9 mouse cellular contexts compared by ENCODE assay signal in the genomic region with DNA sequence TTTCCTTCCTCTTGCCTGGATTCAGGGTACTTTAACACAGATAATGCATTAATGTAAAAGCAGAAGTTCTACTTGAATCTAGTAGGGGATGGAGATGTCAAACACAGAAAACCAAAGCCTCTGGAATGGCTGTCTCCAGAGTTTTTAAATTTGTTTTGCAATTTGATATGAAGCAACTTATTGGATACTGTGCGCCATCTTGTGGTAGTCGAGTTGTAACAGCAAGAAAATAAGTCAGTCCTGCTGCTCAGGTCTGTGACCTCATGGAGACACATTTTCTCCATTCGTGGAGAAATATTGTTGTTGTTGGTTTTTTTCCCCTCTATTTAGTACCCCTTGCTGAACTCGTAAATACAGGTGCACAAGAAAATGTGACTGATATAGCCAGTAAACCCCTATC. TPM values are rescaled to one million over a fixed set of nuclear protein-coding genes. Genes with fewer than 3 reads are reported as not detected.
DNase-seq lines count a peak whose midpoint lies in the region; ATAC-seq lines count a peak whose summit lies in the region.
"Had no signal": no experiment of that assay in that cellular context is flagged by ENCODE, and none has a peak within 500 bp of the region (broad histone marks: within the 10 kb centered on the region; RNA-seq: fewer than 3 reads in every experiment).

No protein-coding gene starts in this region.

- no peak; the same call in 1 of the 2 replicates for ATAC-seq in frontal cortex, adult (ENCODE audit: low TSS enrichment)
- no peak for ATAC-seq in midbrain, embryonic 14.5 days (ENCODE audit: low FRiP score, low TSS enrichment)
- ATAC-seq in activated CD4-positive, CD25-positive, alpha-beta regulatory T cell, adult 4 months = peak; percentile 64
- no peak for ATAC-seq in embryonic facial prominence, embryonic 14.5 days (ENCODE audit: low read depth)

- H3K4me1 ChIP-seq in midbrain, embryonic 14.5 days (ENCODE audit: control insufficient read depth, insufficient read depth, low read length) = no peaks in the 10 kb centered on the region
- H3K4me1 ChIP-seq in midbrain, embryonic 10.5 days = no peaks in the 10 kb centered on the region
- H3K4me1 ChIP-seq in embryonic facial prominence, embryonic 14.5 days (ENCODE audit: control insufficient read depth, insufficient read depth, low read length) = no peaks in the 10 kb centered on the region
- no peaks in the 10 kb centered on the region for H3K4me1 ChIP-seq in limb, embryonic 10.5 days

- no peak overlapping the region for H3K9ac ChIP-seq in midbrain, embryonic 14.5 days (replicated peaks; ENCODE audit: low read length)
- no peak overlapping the region for H3K9ac ChIP-seq in embryonic facial prominence, embryonic 14.5 days (ENCODE audit: low read depth, low read length)

- H3K27me3 ChIP-seq in midbrain, embryonic 14.5 days (ENCODE audit: control insufficient read depth, insufficient read depth, low read length) = no peaks in the 10 kb centered on the region
- H3K27me3 ChIP-seq in midbrain, embryonic 10.5 days (ENCODE audit: low read depth, poor library complexity, severe bottlenecking) = no peaks in the 10 kb centered on the region
- no peaks in the 10 kb centered on the region for H3K27me3 ChIP-seq in embryonic facial prominence, embryonic 14.5 days (replicated peaks; ENCODE audit: control insufficient read depth, insufficient read depth, low read length)
- no peaks in the 10 kb centered on the region for H3K27me3 ChIP-seq in limb, embryonic 10.5 days (ENCODE audit: low read depth, poor library complexity, severe bottlenecking)

- H3K4me3 ChIP-seq in midbrain, embryonic 14.5 days (replicated peaks; ENCODE audit: low read depth, low read length) = no peak overlapping the region
- no peak overlapping the region for H3K4me3 ChIP-seq in midbrain, embryonic 10.5 days
- H3K4me3 ChIP-seq in embryonic facial prominence, embryonic 14.5 days (ENCODE audit: low read depth, low read length) = no peak overlapping the region
- H3K4me3 ChIP-seq in limb, embryonic 10.5 days = no peak overlapping the region

- peak; percentile 3 to 35 for DNase-seq in frontal cortex, postnatal 36 days (ENCODE audit: low spot score in 2 of 2)
- DNase-seq in midbrain, embryonic 14.5 days = peak; percentile 87
- DNase-seq in midbrain, embryonic 10.5 days (ENCODE audit: low spot score) = no peak
- DNase-seq in embryonic facial prominence, embryonic 14.5 days (ENCODE audit: low spot score) = peak; percentile 88
- DNase-seq in limb, embryonic 10.5 days (ENCODE audit: low spot score) = peak; percentile 31
- DNase-seq in thymus, postnatal 4 days = peak; percentile 29

- H3K9me3 ChIP-seq in midbrain, embryonic 14.5 days (ENCODE audit: control insufficient read depth, low read length) = no peaks in the 10 kb centered on the region
- no peaks in the 10 kb centered on the region for H3K9me3 ChIP-seq in midbrain, embryonic 10.5 days (replicated peaks)
- H3K9me3 ChIP-seq in embryonic facial prominence, embryonic 14.5 days (ENCODE audit: control insufficient read depth, low read length) = no peaks in the 10 kb centered on the region
- H3K9me3 ChIP-seq in limb, embryonic 10.5 days (replicated peaks) = no peaks in the 10 kb centered on the region

- H3K27ac ChIP-seq in midbrain, embryonic 14.5 days (replicated peaks; ENCODE audit: low read depth, low read length) = no peak overlapping the region
- no peak overlapping the region for H3K27ac ChIP-seq in midbrain, embryonic 10.5 days (replicated peaks)
- H3K27ac ChIP-seq in embryonic facial prominence, embryonic 14.5 days (replicated peaks; ENCODE audit: low read depth, low read length) = no peak overlapping the region
- no peak overlapping the region for H3K27ac ChIP-seq in limb, embryonic 10.5 days

- no peaks in the 10 kb centered on the region for H3K36me3 ChIP-seq in midbrain, embryonic 14.5 days (ENCODE audit: control insufficient read depth, insufficient read depth, low read length)
- no peaks in the 10 kb centered on the region for H3K36me3 ChIP-seq in midbrain, embryonic 10.5 days
- no peaks in the 10 kb centered on the region for H3K36me3 ChIP-seq in embryonic facial prominence, embryonic 14.5 days (ENCODE audit: control insufficient read depth, insufficient read depth, low read length)
- H3K36me3 ChIP-seq in limb, embryonic 10.5 days = no peaks in the 10 kb centered on the region

- WGBS in midbrain, embryonic 14.5 days = 5% methylated on average over 4 of the region's 4 CpGs
- 5% methylated on average over 4 of the region's 4 CpGs for WGBS in midbrain, embryonic 10.5 days
- under 1% methylated on average over 4 of the region's 4 CpGs for WGBS in embryonic facial prominence, embryonic 14.5 days
- WGBS in limb, embryonic 10.5 days = 10% methylated on average over 4 of the region's 4 CpGs

- H3K4me2 ChIP-seq in midbrain, embryonic 14.5 days (ENCODE audit: low read length) = no peak overlapping the region
- H3K4me2 ChIP-seq in embryonic facial prominence, embryonic 14.5 days (ENCODE audit: low read depth, low read length) = no peak overlapping the region

RNA-seq across cellular contexts. Expression of a gene that starts 8.4 kb away (rescaled TPM):
- polyA plus RNA-seq in midbrain, embryonic 14.5 days (2014; fragmentation: Nextera tagmentation; extraction: Ambion mirVana) = not detected in 2 replicates
- polyA plus RNA-seq in midbrain, embryonic 10.5 days (2016; fragmentation: Nextera tagmentation; extraction: Ambion mirVana) = not detected in 2 replicates
- under 1 TPM in 1 of 2 experiments, not detected in 1; 0.54 TPM for polyA plus RNA-seq in activated CD4-positive, CD25-positive, alpha-beta regulatory T cell, adult 4 months (2017; shearing (Covaris generic))
- polyA plus RNA-seq in embryonic facial prominence, embryonic 14.5 days (2014; fragmentation: Nextera tagmentation; extraction: Ambion mirVana) = not detected in 2 replicates
- not detected in 2 replicates for polyA plus RNA-seq in limb, embryonic 10.5 days (2016; fragmentation: Nextera tagmentation; extraction: Ambion mirVana)
- polyA plus RNA-seq: small intestine, adult 2 months had no signal

RNA-seq across cellular contexts. Expression of a gene that starts 8.4 kb away (rescaled TPM):
- not detected in 2 replicates for polyA plus RNA-seq in midbrain, embryonic 14.5 days (2014; fragmentation: Nextera tagmentation; extraction: Ambion mirVana)
- not detected in 2 replicates for polyA plus RNA-seq in midbrain, embryonic 10.5 days (2016; fragmentation: Nextera tagmentation; extraction: Ambion mirVana)
- under 1 TPM in 1 of 2 experiments, not detected in 1; 0.69 TPM for polyA plus RNA-seq in activated CD4-positive, CD25-positive, alpha-beta regulatory T cell, adult 4 months (2017; shearing (Covaris generic))
- polyA plus RNA-seq in embryonic facial prominence, embryonic 14.5 days (2014; fragmentation: Nextera tagmentation; extraction: Ambion mirVana) = 0.34 and 1.1 TPM in 2 replicates
- polyA plus RNA-seq in limb, embryonic 10.5 days (2016; fragmentation: Nextera tagmentation; extraction: Ambion mirVana) = 0.16 TPM in 1 of 2 replicates, not detected in the other

RNA-seq across cellular contexts. Expression of a gene that starts 12.3 kb away (rescaled TPM):
- not detected in 2 replicates for polyA plus RNA-seq in midbrain, embryonic 14.5 days (2014; fragmentation: Nextera tagmentation; extraction: Ambion mirVana)
- not detected in 2 replicates for polyA plus RNA-seq in midbrain, embryonic 10.5 days (2016; fragmentation: Nextera tagmentation; extraction: Ambion mirVana)
- polyA plus RNA-seq in activated CD4-positive, CD25-positive, alpha-beta regulatory T cell, adult 4 months (2017; shearing (Covaris generic)) = under 1 TPM in 1 of 2 experiments, not detected in 1; 0.33 TPM
- 0.30 and 0.89 TPM in 2 replicates for polyA plus RNA-seq in embryonic facial prominence, embryonic 14.5 days (2014; fragmentation: Nextera tagmentation; extraction: Ambion mirVana)
- polyA plus RNA-seq in limb, embryonic 10.5 days (2016; fragmentation: Nextera tagmentation; extraction: Ambion mirVana) = not detected in 2 replicates

RNA-seq across cellular contexts. Expression of a gene that starts 41.0 kb away (rescaled TPM):
- 0.78 and 1.2 TPM in 2 replicates for polyA plus RNA-seq in midbrain, embryonic 14.5 days (2014; fragmentation: Nextera tagmentation; extraction: Ambion mirVana)
- 0.65 and 0.83 TPM in 2 replicates for polyA plus RNA-seq in midbrain, embryonic 10.5 days (2016; fragmentation: Nextera tagmentation; extraction: Ambion mirVana)
- not detected for polyA plus RNA-seq in activated CD4-positive, CD25-positive, alpha-beta regulatory T cell, adult 4 months (2017; shearing (Covaris generic))
- 1.0 and 1.7 TPM in 2 replicates for polyA plus RNA-seq in embryonic facial prominence, embryonic 14.5 days (2014; fragmentation: Nextera tagmentation; extraction: Ambion mirVana)
- 1.2 and 2.1 TPM in 2 replicates for polyA plus RNA-seq in limb, embryonic 10.5 days (2016; fragmentation: Nextera tagmentation; extraction: Ambion mirVana)
